ENCODE assay signal across 1 mouse cellular context in genomic region chr4:141793282-141794151, GRCm38 (mm10).
TF ChIP-seq lines count a peak whose summit lies in the region.

TSS of gene Casp9 (plus strand) at chr4:141793612.

TF ChIP-seq in CH12.LX, 34 proteins besides CTCF, POLR2A, EP300 and RAD21 (continued from another document):
- TF ChIP-seq JUND (conservative IDR thresholded peaks at IDR 0.05; ENCODE audit: low read depth, low read length) (no peak), IRF4 (IDR thresholded peaks at IDR 0.05; ENCODE audit: low read depth, low read length) (peak; percentile 4; the same call in 1 of the 2 replicates), BHLHE40 (IDR thresholded peaks at IDR 0.05; ENCODE audit: low read depth, low read length) (no peak), SIN3A (IDR thresholded peaks at IDR 0.05; ENCODE audit: low read length) (peak; percentile 38; the same call in 1 of the 2 replicates), ETS1 (conservative IDR thresholded peaks at IDR 0.05; ENCODE audit: low read depth, low read length) (0 out of 2 replicates have a peak, but pooled peaks have one; percentile 7), MXI1 (IDR thresholded peaks at IDR 0.05; ENCODE audit: low read depth, low read length) (peak; percentile 69; the same call in 1 of the 2 replicates), USF2 (conservative IDR thresholded peaks at IDR 0.05; ENCODE audit: low read depth, low read length) (no peak), CHD1 (IDR thresholded peaks at IDR 0.05; ENCODE audit: low read depth, low read length) (peak; percentile 37; the same call in 1 of the 2 replicates), JUN (IDR thresholded peaks at IDR 0.05; ENCODE audit: insufficient read depth, low read depth, low read length) (no peak), POLR2AphosphoS2 (IDR thresholded peaks at IDR 0.05; ENCODE audit: low read depth, low read length) (no peak), UBTF (IDR thresholded peaks at IDR 0.05; ENCODE audit: low read depth, low read length) (0 out of 2 replicates have a peak, but pooled peaks have one; percentile 38), MAZ (IDR thresholded peaks at IDR 0.05; ENCODE audit: low read depth, low read length) (peak; percentile 40; the same call in 1 of the 2 replicates), ZKSCAN1 (IDR thresholded peaks at IDR 0.05; ENCODE audit: borderline replicate concordance, low read depth, low read length) (no peak), MAFK (IDR thresholded peaks at IDR 0.05; ENCODE audit: insufficient replicate concordance, low read length) (no peak), NRF1 (IDR thresholded peaks at IDR 0.05; ENCODE audit: low read depth, low read length) (no peak), E2F4 (IDR thresholded peaks at IDR 0.05; ENCODE audit: insufficient replicate concordance, low read depth, low read length) (0 out of 2 replicates have a peak, but pooled peaks have one; percentile 71), NELFE (IDR thresholded peaks at IDR 0.05; ENCODE audit: low read depth, low read length) (0 out of 2 replicates have a peak, but pooled peaks have one; percentile 62), GABPA (IDR thresholded peaks at IDR 0.05; ENCODE audit: insufficient replicate concordance, low read depth, low read length) (no peak), RCOR1 (conservative IDR thresholded peaks at IDR 0.05; ENCODE audit: low read depth, low read length) (no peak), HCFC1 (IDR thresholded peaks at IDR 0.05; ENCODE audit: low read depth, low read length) (peak; percentile 11; the same call in 1 of the 2 replicates), MAX (IDR thresholded peaks at IDR 0.05; ENCODE audit: low read length) (peak; percentile 47; the same call in 1 of the 2 replicates)
